Mouse (Mus musculus): ENCODE results near the gene Tm7sf2.

GRCm38 (mm10) chr19:6035966-6036585 lies 32.1 kb downstream of the Tm7sf2 start:
- TF ChIP-seq CTCF (IDR thresholded peaks at IDR 0.05; ENCODE audit: borderline replicate concordance, extremely low read depth, insufficient read depth, insufficient read length) (no peak), POLR2A (IDR thresholded peaks at IDR 0.05; ENCODE audit: borderline replicate concordance, extremely low read depth, insufficient read depth, insufficient read length, poor library complexity, severe bottlenecking) (no peak)

Data from brain, embryonic 14.5 days (tissue).